Mouse (Mus musculus) embryonic facial prominence, embryonic 14.5 days (tissue): ENCODE data around the gene Gm20388. TPM values are rescaled to one million over a fixed set of nuclear protein-coding genes. Genes with fewer than 3 reads are reported as not detected.

Source experiments
- ATAC-seq: fragments of 200-750 bp; cut with Nextera tagmentation; 2 replicates; pipeline ENCODE4 v1.8.0; 2017; ENCODE audit warnings: low read depth, moderate number of reproducible peaks, moderate TSS enrichment
- DNase-seq: peaks from one replicate; pipeline ENCODE4 v3.0.0-alpha.2; 2015; ENCODE audit warnings: low spot score
- H3K27ac ChIP-seq: fragments of 300-500 bp; sonication (generic); replicated peaks from 2 replicates; pipeline ENCODE4 v1.5.1; 2014; ENCODE audit warnings: low read depth, mild to moderate bottlenecking, low read length, moderate library complexity
- H3K27me3 ChIP-seq: fragments of 300-500 bp; sonication (generic); replicated peaks from 2 replicates; pipeline ENCODE4 v1.6.1; 2014; ENCODE audit warnings: low read length; ENCODE audit not compliant: control insufficient read depth, insufficient read depth
- H3K36me3 ChIP-seq: fragments of 300-500 bp; sonication (generic); 2 replicates; pipeline ENCODE4 v1.6.1; 2014; ENCODE audit warnings: low read length, mixed read lengths; ENCODE audit not compliant: control insufficient read depth, insufficient read depth
- H3K4me1 ChIP-seq: fragments of 300-500 bp; sonication (generic); 2 replicates; pipeline ENCODE4 v1.6.1; 2014; ENCODE audit warnings: antibody characterized with exemption, low read length; ENCODE audit not compliant: control insufficient read depth, insufficient read depth
- H3K4me2 ChIP-seq: fragments of 300-500 bp; sonication (generic); 2 replicates; pipeline ENCODE4 v1.6.1; 2014; ENCODE audit warnings: low read depth, mild to moderate bottlenecking, low read length, moderate library complexity, mixed read lengths
- H3K4me3 ChIP-seq: fragments of 300-500 bp; sonication (generic); 2 replicates; pipeline ENCODE4 v1.5.1; 2014; ENCODE audit warnings: low read depth, mild to moderate bottlenecking, low read length
- H3K9ac ChIP-seq: fragments of 300-500 bp; sonication (generic); 2 replicates; pipeline ENCODE4 v1.6.1; 2014; ENCODE audit warnings: low read depth, mild to moderate bottlenecking, low read length, moderate library complexity, mixed read lengths
- H3K9me3 ChIP-seq: fragments of 300-500 bp; sonication (generic); 2 replicates; pipeline ENCODE4 v1.6.1; 2016; ENCODE audit warnings: low read length; ENCODE audit not compliant: control insufficient read depth
- WGBS: fragments of 180-500 bp; shearing (Covaris S2); extraction: QIAGEN DNeasy Blood & Tissue Kit; methylation state at CpG from one replicate; pipeline ENCODE4 v1.1.7; 2014; 5-methylcytosine and 5-hydroxymethylcytosine counted together
- polyA plus RNA-seq: library from polyadenylated mRNA; unstranded; fragments of >200 nt; fragmentation: Nextera tagmentation; extraction: Ambion mirVana; gene quantifications from 2 replicates; pipeline ENCODE4 v1.2.1, GENCODE M21; 2014

Gene Gm20388
- polyA plus RNA-seq, 1 experiment from 2014 or later, result not detected

GRCm38 (mm10) chr8:120470170-120470569, 559.5 kb downstream of the Gm20388 start:
- no peaks in the 10 kb centered on the region for H3K36me3 ChIP-seq
- no peak for ATAC-seq
- no peak for DNase-seq
- no peak overlapping the region for H3K4me3 ChIP-seq
- H3K4me1 ChIP-seq, result peaks cover 28% of the 10 kb centered on the region
- H3K27me3 ChIP-seq, result no peaks in the 10 kb centered on the region
- WGBS, result 90% methylated on average over 12 of the region's 12 CpGs
- H3K9ac ChIP-seq, result no peak overlapping the region
- H3K9me3 ChIP-seq, result no peaks in the 10 kb centered on the region
- H3K4me2 ChIP-seq, result no peak overlapping the region
- no peak overlapping the region for H3K27ac ChIP-seq

- Histone ChIP-seq H3K36me3 (no peaks in the 10 kb centered on the region), H3K9ac (no peak overlapping the region), H3K4me3 (no peak overlapping the region), H3K27ac (no peak overlapping the region), H3K4me2 (no peak overlapping the region), H3K4me1 (peaks cover 21% of the 10 kb centered on the region), H3K27me3 (no peaks in the 10 kb centered on the region), H3K9me3 (no peaks in the 10 kb centered on the region)
- no peak for ATAC-seq
- WGBS, result 11% methylated on average over 7 of the region's 7 CpGs
- DNase-seq, result no peak
Observed at GRCm38 (mm10) chr8:120471166-120471565, 560.5 kb downstream of the Gm20388 start.

- Histone ChIP-seq H3K9me3 (no peaks in the 10 kb centered on the region), H3K4me2 (no peak overlapping the region), H3K27me3 (no peaks in the 10 kb centered on the region), H3K36me3 (no peaks in the 10 kb centered on the region), H3K9ac (no peak overlapping the region), H3K4me1 (peaks cover 21% of the 10 kb centered on the region), H3K27ac (no peak overlapping the region), H3K4me3 (no peak overlapping the region)
- no peak for DNase-seq
- WGBS, result 57% methylated on average over 2 of the region's 2 CpGs
- ATAC-seq, result 0 out of 2 replicates have a peak, but pooled peaks have one; percentile 5
Observed at GRCm38 (mm10) chr8:120471752-120472151, 561.1 kb downstream of the Gm20388 start.

- Histone ChIP-seq H3K27me3 (no peaks in the 10 kb centered on the region), H3K9ac (no peak overlapping the region), H3K4me3 (no peak overlapping the region), H3K4me2 (0 out of 2 replicates have a peak overlapping the region, but pooled peaks have one; percentile 8), H3K36me3 (no peaks in the 10 kb centered on the region), H3K27ac (no peak overlapping the region; the same call in 1 of the 2 replicates), H3K9me3 (no peaks in the 10 kb centered on the region), H3K4me1 (peaks cover 20% of the 10 kb centered on the region)
- ATAC-seq (peak; percentile 9; the same call in 1 of the 2 replicates), DNase-seq (no peak)
- 31% methylated on average over 15 of the region's 16 CpGs for WGBS
Observed at GRCm38 (mm10) chr8:120472230-120472629, 561.6 kb downstream of the Gm20388 start.

GRCm38 (mm10) chr8:120473729-120474364, 563.2 kb downstream of the Gm20388 start:
- H3K9ac ChIP-seq, result no peak overlapping the region
- no peak for DNase-seq
- WGBS, result 89% methylated on average over 13 of the region's 13 CpGs
- no peaks in the 10 kb centered on the region for H3K36me3 ChIP-seq
- no peak overlapping the region for H3K4me3 ChIP-seq
- H3K4me1 ChIP-seq, result peaks cover 20% of the 10 kb centered on the region
- H3K27me3 ChIP-seq, result no peaks in the 10 kb centered on the region
- H3K9me3 ChIP-seq, result no peaks in the 10 kb centered on the region
- no peak overlapping the region for H3K27ac ChIP-seq
- no peak overlapping the region for H3K4me2 ChIP-seq
- no peak for ATAC-seq

- Histone ChIP-seq H3K4me2 (no peak overlapping the region), H3K9me3 (no peaks in the 10 kb centered on the region), H3K9ac (no peak overlapping the region), H3K27me3 (no peaks in the 10 kb centered on the region), H3K36me3 (no peaks in the 10 kb centered on the region), H3K27ac (no peak overlapping the region), H3K4me1 (peaks cover 20% of the 10 kb centered on the region), H3K4me3 (no peak overlapping the region)
- ATAC-seq, result no peak
- WGBS, result 75% methylated on average over 11 of the region's 11 CpGs
- DNase-seq, result no peak
Observed at GRCm38 (mm10) chr8:120474496-120475235, 564.0 kb downstream of the Gm20388 start.

GRCm38 (mm10) chr8:120475462-120476201, 565.0 kb downstream of the Gm20388 start:
- H3K4me3 ChIP-seq, result no peak overlapping the region
- H3K4me1 ChIP-seq, result peaks cover 20% of the 10 kb centered on the region
- DNase-seq, result no peak
- no peaks in the 10 kb centered on the region for H3K36me3 ChIP-seq
- H3K27ac ChIP-seq, result no peak overlapping the region
- no peak for ATAC-seq
- WGBS, result 73% methylated on average over 9 of the region's 10 CpGs
- H3K4me2 ChIP-seq, result no peak overlapping the region
- H3K9me3 ChIP-seq, result no peaks in the 10 kb centered on the region
- H3K9ac ChIP-seq, result no peak overlapping the region
- H3K27me3 ChIP-seq, result no peaks in the 10 kb centered on the region

GRCm38 (mm10) chr8:120476711-120477575, 566.3 kb downstream of the Gm20388 start:
- H3K27ac ChIP-seq, result no peak overlapping the region

More at GRCm38 (mm10) chr8:120476711-120477575, 566.3 kb downstream of the Gm20388 start:
- WGBS, result 43% methylated on average over 25 of the region's 25 CpGs
- Histone ChIP-seq H3K27me3 (no peaks in the 10 kb centered on the region), H3K4me3 (no peak overlapping the region), H3K9me3 (no peaks in the 10 kb centered on the region), H3K9ac (no peak overlapping the region), H3K4me1 (peaks cover 7% of the 10 kb centered on the region), H3K36me3 (no peaks in the 10 kb centered on the region), H3K4me2 (no peak overlapping the region)
- 0 out of 2 replicates have a peak, but pooled peaks have one; percentile 14 for ATAC-seq
- DNase-seq, result no peak
